Mouse (Mus musculus): ENCODE measurements at regions not wholly inside any gene's neighbourhood (a gene's known extent, or its start where the extent isn't known, plus 50 kb on each side); places are given as distances from the start of the nearest gene placed in this dataset.

GRCm38 (mm10) chrX:99522830-99523229 lies 51.8 kb upstream of the Pja1 start:
- TF ChIP-seq CTCF (IDR thresholded peaks at IDR 0.05; ENCODE audit: extremely low read depth, insufficient read depth, insufficient read length, insufficient replicate concordance) (peak; percentile 59; the same call in 1 of the 2 replicates), POLR2A (IDR thresholded peaks at IDR 0.05; ENCODE audit: low read depth, low read length) (no peak)

Data from spleen, adult 2 months (tissue).